ENCODE assay signal across 27 mouse cellular contexts in the genomic region with DNA sequence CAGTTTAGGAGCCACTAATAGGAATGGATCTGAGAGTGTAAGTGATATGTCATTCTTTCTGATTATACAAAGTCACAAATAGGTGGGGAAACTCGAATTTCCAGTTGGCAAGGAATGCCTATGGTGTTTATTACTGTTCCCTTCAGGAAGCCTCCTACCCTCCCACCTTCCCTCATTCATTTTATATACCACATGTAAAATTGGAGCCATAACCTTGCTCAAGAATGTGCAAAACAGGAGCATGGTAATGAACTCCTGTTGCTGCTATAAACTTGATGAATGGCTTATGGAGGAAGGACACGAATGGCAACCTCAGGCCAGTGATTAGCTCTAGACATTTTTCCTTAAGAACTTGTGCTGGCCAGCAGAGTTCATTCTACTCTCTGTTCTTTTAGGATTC.
"Had no signal": no experiment of that assay in that cellular context is flagged by ENCODE, and none has a peak within 500 bp of the region (broad histone marks: within the 10 kb centered on the region; RNA-seq: fewer than 3 reads in every experiment).

No protein-coding gene starts in this region.

- ATAC-seq: hindbrain, postnatal 0 days; intestine, embryonic 16.5 days had no signal

- H3K4me3 ChIP-seq: heart, adult 2 months; heart, embryonic 13.5 days; heart, embryonic 15.5 days; hindbrain, embryonic 13.5 days; hindbrain, embryonic 15.5 days; kidney, embryonic 15.5 days; liver, embryonic 13.5 days; liver, embryonic 15.5 days had no signal

- H3K27ac ChIP-seq: heart, adult 2 months; heart, embryonic 13.5 days; heart, embryonic 15.5 days; hindbrain, embryonic 13.5 days; hindbrain, embryonic 15.5 days; hindbrain, postnatal 0 days; kidney, embryonic 15.5 days; kidney, postnatal 0 days; liver, embryonic 13.5 days; liver, embryonic 15.5 days had no signal

- H3K27me3 ChIP-seq: heart, embryonic 13.5 days; heart, embryonic 15.5 days; hindbrain, embryonic 13.5 days; hindbrain, embryonic 15.5 days; kidney, embryonic 15.5 days; liver, embryonic 13.5 days; liver, embryonic 15.5 days had no signal

- DNase-seq: gastrocnemius, postnatal 14 days; gastrocnemius, postnatal 36 days; heart, adult 11 months; heart, adult 2 months; heart, postnatal 14 days; heart, postnatal 36 days; kidney, adult 11 months; kidney, adult 2 months; kidney, adult 9 months; kidney, postnatal 14 days; kidney, postnatal 36 days; layer of hippocampus, adult 9-11 months; layer of hippocampus, postnatal 36 days; left cerebral cortex, postnatal 4 days; liver; liver, embryonic 13.5 days had no signal

- H3K4me2 ChIP-seq: heart, embryonic 11.5 days; heart, embryonic 13.5 days; heart, embryonic 15.5 days; hindbrain, embryonic 13.5 days; hindbrain, embryonic 15.5 days; kidney, embryonic 15.5 days; liver, embryonic 11.5 days; liver, embryonic 13.5 days; liver, embryonic 15.5 days had no signal

- H3K9ac ChIP-seq: heart, embryonic 13.5 days; heart, embryonic 15.5 days; hindbrain, embryonic 13.5 days; hindbrain, embryonic 15.5 days; kidney, embryonic 15.5 days; liver, embryonic 13.5 days; liver, embryonic 15.5 days had no signal

- H3K36me3 ChIP-seq: heart, embryonic 13.5 days; heart, embryonic 15.5 days; hindbrain, embryonic 13.5 days; hindbrain, embryonic 15.5 days; kidney, embryonic 15.5 days; liver, embryonic 13.5 days; liver, embryonic 15.5 days had no signal

- H3K4me1 ChIP-seq: heart, embryonic 13.5 days; heart, embryonic 15.5 days; hindbrain, embryonic 13.5 days; hindbrain, embryonic 15.5 days; kidney, embryonic 15.5 days; liver, embryonic 13.5 days; liver, embryonic 15.5 days had no signal

- H3K9me3 ChIP-seq: heart, embryonic 13.5 days; heart, embryonic 15.5 days; hindbrain, embryonic 13.5 days; hindbrain, embryonic 15.5 days; kidney, embryonic 15.5 days; liver, embryonic 13.5 days; liver, embryonic 15.5 days had no signal
